Mouse (Mus musculus) ES-CJ7 (cell line): ENCODE measurements around the gene Slc25a12.

Source experiments
- DNase-seq: peaks from one replicate; pipeline ENCODE4 v3.0.0; 2011; ENCODE audit warnings: low read depth, low spot score

The Slc25a12 gene

GRCm38 (mm10) chr2:71250841-71251240 lies 116.7 kb downstream of the Slc25a12 start:
- DNase-seq, result peak; percentile 35

GRCm38 (mm10) chr2:71248071-71248470 lies 119.5 kb downstream of the Slc25a12 start:
- DNase-seq, result no peak

DNA sequence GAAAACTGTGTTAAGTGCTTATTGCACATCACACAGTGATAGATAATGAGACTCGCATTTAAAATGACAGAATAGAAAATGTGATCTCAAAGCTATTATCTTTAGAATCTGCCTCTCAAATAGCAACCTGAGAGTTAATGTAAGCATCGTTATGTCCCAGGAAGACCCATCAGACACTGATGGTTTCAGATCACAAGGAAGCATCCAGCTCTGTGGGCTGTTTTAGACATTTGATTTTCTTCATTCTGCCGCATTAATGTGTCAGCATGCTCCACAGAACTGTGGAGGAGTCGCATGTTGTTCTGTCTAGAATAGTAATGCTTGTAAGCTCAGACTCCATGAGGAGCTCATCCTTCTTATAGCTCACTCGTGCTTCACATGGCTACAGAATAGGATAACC lies 121.5 kb downstream of the Slc25a12 start:
- DNase-seq, result no peak

- no peak for DNase-seq
Observed at GRCm38 (mm10) chr2:71245416-71245815, 122.1 kb downstream of the Slc25a12 start.

GRCm38 (mm10) chr2:71244807-71245206 lies 122.7 kb downstream of the Slc25a12 start:
- DNase-seq, result no peak

DNA sequence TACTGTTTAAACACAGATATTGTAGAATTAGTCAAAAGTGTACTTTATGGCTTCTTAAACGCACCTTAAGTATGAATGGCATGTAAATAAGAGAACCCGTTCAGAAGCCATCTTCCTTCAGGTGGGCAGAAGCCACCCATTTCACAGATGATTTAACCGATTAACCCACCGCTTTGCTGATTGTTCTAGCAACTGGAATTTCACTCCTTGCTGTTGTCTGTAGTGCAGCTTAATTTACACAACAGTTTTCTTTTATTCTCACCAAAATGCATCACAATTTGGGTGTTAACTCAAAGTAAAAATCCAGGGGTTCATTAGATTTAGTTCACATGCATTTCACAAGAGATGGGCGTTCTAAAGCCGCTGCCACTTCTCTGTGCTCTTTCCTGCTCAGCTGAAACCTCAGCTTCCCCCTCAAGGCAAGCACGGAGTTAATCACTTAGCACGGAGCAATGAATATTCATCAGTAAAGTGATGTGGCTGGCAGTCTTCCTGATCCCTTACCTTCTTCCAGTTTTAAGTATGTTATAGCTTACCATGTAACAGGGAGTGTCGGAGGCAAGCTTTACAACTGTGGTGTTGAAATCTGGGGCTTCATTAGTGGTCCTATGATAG lies 124.4 kb downstream of the Slc25a12 start:
- DNase-seq, result peak; percentile 20

GRCm38 (mm10) chr2:71242180-71242579 lies 125.4 kb downstream of the Slc25a12 start:
- DNase-seq, result peak; percentile 22

GRCm38 (mm10) chr2:71241505-71241904 lies 126.0 kb downstream of the Slc25a12 start:
- no peak for DNase-seq

GRCm38 (mm10) chr2:71236009-71236408 lies 131.5 kb downstream of the Slc25a12 start:
- no peak for DNase-seq

DNA sequence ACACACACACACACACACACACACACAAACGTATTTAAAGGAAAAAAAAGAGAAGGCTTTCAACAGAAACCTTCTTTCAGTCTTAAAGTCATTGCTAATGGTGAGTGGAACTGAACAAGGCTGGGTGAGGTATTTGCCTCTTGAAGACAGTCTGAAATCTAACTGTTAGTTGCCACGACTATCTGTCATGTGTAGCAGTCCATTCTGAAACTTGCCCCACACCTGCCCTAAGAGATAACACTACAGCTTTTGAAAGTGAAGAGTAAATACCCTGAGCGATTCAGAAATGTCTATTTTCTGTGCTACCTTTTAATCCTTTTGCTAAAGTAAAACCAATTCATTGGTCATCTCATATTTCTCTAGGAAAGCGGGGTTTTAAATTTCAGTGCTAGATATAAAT lies 132.1 kb downstream of the Slc25a12 start:
- no peak for DNase-seq

DNA sequence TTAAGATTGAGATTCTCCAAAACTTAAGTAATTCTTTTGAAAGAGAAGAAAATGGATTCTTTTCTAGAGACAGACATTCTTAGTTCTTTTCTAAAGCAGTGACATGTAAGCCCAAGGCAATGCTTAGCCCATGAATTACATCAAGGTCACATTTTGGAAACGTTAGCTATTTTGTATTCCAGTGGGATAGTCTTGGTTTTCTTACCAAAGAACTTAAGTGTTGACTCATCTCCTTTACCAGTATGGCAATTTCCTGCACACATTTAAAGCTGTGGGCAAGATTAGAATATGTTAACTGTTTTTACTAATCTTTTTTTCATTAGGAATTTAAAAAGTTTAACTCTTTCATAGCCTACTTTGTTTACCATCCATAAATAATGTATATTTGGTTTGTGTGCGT lies 134.6 kb downstream of the Slc25a12 start:
- no peak for DNase-seq

GRCm38 (mm10) chr2:71231951-71232350 lies 135.6 kb downstream of the Slc25a12 start:
- DNase-seq, result no peak

GRCm38 (mm10) chr2:71229603-71230002 lies 137.9 kb downstream of the Slc25a12 start:
- no peak for DNase-seq

GRCm38 (mm10) chr2:71227398-71227797 lies 140.2 kb downstream of the Slc25a12 start:
- no peak for DNase-seq
